In the genomic region with DNA sequence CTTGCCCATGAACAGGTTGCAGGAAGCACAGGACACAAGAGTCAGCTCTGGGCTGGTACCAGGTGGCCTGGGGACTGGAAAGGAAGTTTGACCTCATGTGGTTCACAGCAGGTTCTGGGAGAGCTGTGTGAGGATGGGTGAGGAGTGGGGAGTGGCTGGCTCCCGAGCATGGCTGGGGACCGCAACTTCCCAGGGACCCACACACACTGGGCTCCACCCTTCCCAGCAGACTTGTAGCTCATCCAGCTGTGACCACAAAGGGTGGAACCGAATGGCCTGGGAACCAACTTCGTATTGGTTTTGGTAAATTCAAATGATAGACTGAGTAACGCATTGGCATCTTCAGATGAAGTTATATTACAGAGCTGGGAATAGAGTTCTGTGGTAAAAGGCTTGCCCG, we compare ENCODE assay signal across 32 mouse cellular contexts. TPM values are rescaled to one million over a fixed set of nuclear protein-coding genes. Genes with fewer than 3 reads are reported as not detected.
DNase-seq lines count a peak whose midpoint lies in the region; ATAC-seq and TF ChIP-seq lines count a peak whose summit lies in the region.
"Had no signal": no experiment of that assay in that cellular context is flagged by ENCODE, and none has a peak within 500 bp of the region (broad histone marks: within the 10 kb centered on the region; RNA-seq: fewer than 3 reads in every experiment).

No protein-coding gene starts in this region.

- H3K4me3 ChIP-seq in lung, postnatal 0 days (ENCODE audit: low read depth, low read length) = no peak overlapping the region
- no peak overlapping the region for H3K4me3 ChIP-seq in embryonic facial prominence, embryonic 15.5 days (replicated peaks)
- no peak overlapping the region for H3K4me3 ChIP-seq in hindbrain, postnatal 0 days (ENCODE audit: low read length)
- no peak overlapping the region for H3K4me3 ChIP-seq in kidney, adult 2 months (ENCODE audit: insufficient read depth, low read depth, low read length)
- H3K4me3 ChIP-seq: embryonic facial prominence, embryonic 13.5 days; forebrain, embryonic 13.5 days; kidney, embryonic 15.5 days; layer of hippocampus, adult 2 months; limb, embryonic 10.5 days; limb, embryonic 15.5 days; liver, embryonic 15.5 days; midbrain, embryonic 12.5 days; neural tube, embryonic 13.5 days had no signal

- 84% methylated on average over 6 of the region's 6 CpGs for WGBS in lung, postnatal 0 days
- 68% methylated on average over 6 of the region's 6 CpGs for WGBS in embryonic facial prominence, embryonic 15.5 days
- WGBS in hindbrain, postnatal 0 days = 84% methylated on average over 6 of the region's 6 CpGs
- WGBS in kidney, adult 2 months = 75% methylated on average over 6 of the region's 6 CpGs

- DNase-seq in lung, postnatal 36 days = peak; percentile 42
- no peak for DNase-seq in lung, postnatal 0 days (ENCODE audit: low spot score)
- no peak for DNase-seq in hindbrain, postnatal 0 days (ENCODE audit: low spot score)
- DNase-seq in kidney, adult 2 months = no peak
- DNase-seq: adrenal gland, postnatal 10 days; cerebellum, adult 8-10 months; cerebellum, postnatal 36 days; embryo, embryonic 11 days; gastrocnemius, postnatal 14 days; heart, adult 18-20 months; heart, postnatal 4 days; kidney, adult 11 months; kidney, postnatal 25 days; layer of hippocampus, postnatal 36 days; lung, embryonic 14.5 days; right cerebral cortex, postnatal 4 days had no signal

- H3K4me1 ChIP-seq in lung, postnatal 0 days (ENCODE audit: insufficient read depth, low read depth, low read length) = peaks cover 5% of the 10 kb centered on the region; the same call in 1 of the 2 replicates
- H3K4me1 ChIP-seq in embryonic facial prominence, embryonic 15.5 days = peaks cover 35% of the 10 kb centered on the region
- no peaks in the 10 kb centered on the region for H3K4me1 ChIP-seq in hindbrain, postnatal 0 days (ENCODE audit: insufficient read depth, low read length)
- no peaks in the 10 kb centered on the region for H3K4me1 ChIP-seq in kidney, adult 2 months (ENCODE audit: control insufficient read depth, insufficient read depth, low read length)
- H3K4me1 ChIP-seq: neural tube, embryonic 13.5 days had no signal

- TF ChIP-seq POLR2A in kidney, adult 2 months (IDR thresholded peaks at IDR 0.05; ENCODE audit: low read depth, low read length) = no peak

- no peak for TF ChIP-seq EP300 in lung, postnatal 0 days (IDR thresholded peaks at IDR 0.05)

- no peaks in the 10 kb centered on the region for H3K27me3 ChIP-seq in lung, postnatal 0 days (replicated peaks; ENCODE audit: insufficient read depth, low read length)
- no peaks in the 10 kb centered on the region for H3K27me3 ChIP-seq in embryonic facial prominence, embryonic 15.5 days
- H3K27me3 ChIP-seq in hindbrain, postnatal 0 days (ENCODE audit: insufficient read depth, low read length) = no peaks in the 10 kb centered on the region
- H3K27me3 ChIP-seq in kidney, adult 2 months (replicated peaks; ENCODE audit: control insufficient read depth, insufficient read depth, low read length) = no peaks in the 10 kb centered on the region
- H3K27me3 ChIP-seq: embryonic facial prominence, embryonic 13.5 days; forebrain, embryonic 13.5 days; kidney, embryonic 15.5 days; limb, embryonic 15.5 days; liver, embryonic 15.5 days; neural tube, embryonic 13.5 days; Patski had no signal

- H3K9me3 ChIP-seq in lung, postnatal 0 days (ENCODE audit: low read length) = no peaks in the 10 kb centered on the region
- H3K9me3 ChIP-seq in embryonic facial prominence, embryonic 15.5 days (replicated peaks) = no peaks in the 10 kb centered on the region
- H3K9me3 ChIP-seq in hindbrain, postnatal 0 days (ENCODE audit: low read length) = no peaks in the 10 kb centered on the region
- H3K9me3 ChIP-seq: embryonic facial prominence, embryonic 13.5 days; forebrain, embryonic 13.5 days; kidney, embryonic 15.5 days; limb, embryonic 10.5 days; limb, embryonic 15.5 days; liver, embryonic 15.5 days; midbrain, embryonic 12.5 days; neural tube, embryonic 13.5 days had no signal

- H3K27ac ChIP-seq in lung, postnatal 0 days (ENCODE audit: low read length) = no peak overlapping the region
- no peak overlapping the region for H3K27ac ChIP-seq in embryonic facial prominence, embryonic 15.5 days (replicated peaks)
- no peak overlapping the region for H3K27ac ChIP-seq in hindbrain, postnatal 0 days
- H3K27ac ChIP-seq in kidney, adult 2 months (ENCODE audit: insufficient read depth, low read depth, low read length) = no peak overlapping the region
- H3K27ac ChIP-seq: forebrain, embryonic 13.5 days; hindbrain, embryonic 14.5 days; kidney, embryonic 15.5 days; layer of hippocampus, adult 2 months; limb, embryonic 10.5 days; limb, embryonic 15.5 days; liver, embryonic 15.5 days; macrophage; midbrain, embryonic 12.5 days; neural tube, embryonic 13.5 days had no signal

- no peak overlapping the region for H3K9ac ChIP-seq in lung, postnatal 0 days (replicated peaks; ENCODE audit: low read depth)
- no peak overlapping the region for H3K9ac ChIP-seq in embryonic facial prominence, embryonic 15.5 days
- no peak overlapping the region for H3K9ac ChIP-seq in hindbrain, postnatal 0 days (replicated peaks; ENCODE audit: low read length)
- H3K9ac ChIP-seq: embryonic facial prominence, embryonic 13.5 days; forebrain, embryonic 13.5 days; hindbrain, embryonic 14.5 days; kidney, embryonic 15.5 days; limb, embryonic 15.5 days; liver, embryonic 15.5 days; lung, embryonic 14.5 days; midbrain, embryonic 12.5 days; neural tube, embryonic 13.5 days had no signal

- no peaks in the 10 kb centered on the region for H3K36me3 ChIP-seq in lung, postnatal 0 days (ENCODE audit: insufficient read depth, low read length)
- H3K36me3 ChIP-seq in embryonic facial prominence, embryonic 15.5 days = no peaks in the 10 kb centered on the region
- no peaks in the 10 kb centered on the region for H3K36me3 ChIP-seq in hindbrain, postnatal 0 days (ENCODE audit: insufficient read depth, low read length)
- H3K36me3 ChIP-seq in kidney, adult 2 months (ENCODE audit: control insufficient read depth, insufficient read depth, low read length) = no peaks in the 10 kb centered on the region
- H3K36me3 ChIP-seq: embryonic facial prominence, embryonic 13.5 days; kidney, embryonic 15.5 days; limb, embryonic 10.5 days; limb, embryonic 15.5 days; liver, embryonic 15.5 days; midbrain, embryonic 12.5 days; neural tube, embryonic 13.5 days had no signal

- TF ChIP-seq CTCF in lung, postnatal 0 days (IDR thresholded peaks at IDR 0.05) = no peak
- TF ChIP-seq CTCF in hindbrain, postnatal 0 days (IDR thresholded peaks at IDR 0.05; ENCODE audit: low read depth) = no peak
- no peak for TF ChIP-seq CTCF in kidney, adult 2 months (conservative IDR thresholded peaks at IDR 0.05; ENCODE audit: insufficient read depth, insufficient read length, low read depth, low read length)

- H3K4me2 ChIP-seq in lung, postnatal 0 days (replicated peaks; ENCODE audit: low read depth, low read length) = no peak overlapping the region
- no peak overlapping the region for H3K4me2 ChIP-seq in embryonic facial prominence, embryonic 15.5 days (replicated peaks)
- no peak overlapping the region for H3K4me2 ChIP-seq in hindbrain, postnatal 0 days (ENCODE audit: low read depth, low read length)
- H3K4me2 ChIP-seq: embryonic facial prominence, embryonic 13.5 days; forebrain, embryonic 13.5 days; heart, embryonic 11.5 days; hindbrain, embryonic 14.5 days; kidney, embryonic 15.5 days; limb, embryonic 15.5 days; liver, embryonic 15.5 days; lung, embryonic 14.5 days; midbrain, embryonic 12.5 days; neural tube, embryonic 13.5 days had no signal

- ATAC-seq in lung, postnatal 0 days = no peak
- peak; percentile 37; the same call in 1 of the 2 replicates for ATAC-seq in embryonic facial prominence, embryonic 15.5 days (ENCODE audit: insufficient number of reproducible peaks, low FRiP score, low TSS enrichment, low read depth)
- ATAC-seq in megakaryocyte progenitor cell, adult 5-6 weeks (replicated peaks; ENCODE audit: poor library complexity) = peak; percentile 25; the same call in 1 of the 2 replicates
- ATAC-seq in hindbrain, postnatal 0 days = no peak
- ATAC-seq: forebrain, embryonic 13.5 days; inflammation-experienced regulatory T-cells, adult 6 months; Patski had no signal

RNA-seq across cellular contexts. Expression of gene Runx1, which starts 43.5 kb away (rescaled TPM):
- 9.1 and 11.3 TPM in 2 replicates for polyA plus RNA-seq in lung, postnatal 0 days (2015; fragmentation: Nextera tagmentation; extraction: Ambion mirVana)
- polyA plus RNA-seq in embryonic facial prominence, embryonic 15.5 days (2015; fragmentation: Nextera tagmentation; extraction: Ambion mirVana) = 17.0 and 18.9 TPM in 2 replicates
- total RNA-seq in megakaryocyte progenitor cell, adult 5-6 weeks (2015) = 102 and 107 TPM in 2 replicates
- 44.3 and 51.3 TPM in 2 replicates for total RNA-seq in megakaryocyte progenitor cell, adult 5-6 weeks (2017)
- 2.2 and 3.5 TPM in 2 replicates for total RNA-seq in hindbrain, postnatal 0 days (2014; rRNA removed)
- polyA plus RNA-seq in hindbrain, postnatal 0 days (2015; fragmentation: Nextera tagmentation; extraction: Ambion mirVana) = 1.1 and 1.3 TPM in 2 replicates
- polyA plus RNA-seq in kidney, adult 2 months (2012; rRNA removed) = 1.5 and 2.2 TPM in 2 replicates

Comparison
In these comparisons a context has a peak if more than half of its experiments do, and no peak if none do; other contexts are left out.
1. ATAC-seq: peak in embryonic facial prominence, embryonic 15.5 days (single experiment) and megakaryocyte progenitor cell, adult 5-6 weeks (single experiment); none in lung, postnatal 0 days (single experiment) and hindbrain, postnatal 0 days (single experiment).